Mouse (Mus musculus) intestine, embryonic 15.5 days (tissue): Measurements from ENCODE around the gene Olfr930. TPM values are rescaled to one million over a fixed set of nuclear protein-coding genes. Genes with fewer than 3 reads are reported as not detected.

Experiments
- ATAC-seq: fragments of 200-750 bp; cut with Nextera tagmentation; 2 replicates; pipeline ENCODE4 v1.8.0; 2017; ENCODE audit warnings: moderate TSS enrichment, moderate library complexity
- H3K27ac ChIP-seq: fragments of 300-500 bp; sonication (generic); 2 replicates; pipeline ENCODE4 v1.5.1; 2015; ENCODE audit warnings: mild to moderate bottlenecking, inconsistent platforms
- H3K27me3 ChIP-seq: fragments of 300-500 bp; sonication (generic); replicated peaks from 2 replicates; pipeline ENCODE4 v1.6.1; 2015; ENCODE audit warnings: inconsistent platforms
- H3K36me3 ChIP-seq: fragments of 300-500 bp; sonication (generic); 2 replicates; pipeline ENCODE4 v1.6.1; 2015; ENCODE audit warnings: inconsistent platforms
- H3K4me1 ChIP-seq: fragments of 300-500 bp; sonication (generic); replicated peaks from 2 replicates; pipeline ENCODE4 v1.6.1; 2015; ENCODE audit warnings: inconsistent platforms
- H3K4me2 ChIP-seq: fragments of 300-500 bp; sonication (generic); replicated peaks from 2 replicates; pipeline ENCODE4 v1.6.1; 2015; ENCODE audit warnings: mild to moderate bottlenecking, inconsistent platforms
- H3K4me3 ChIP-seq: fragments of 300-500 bp; sonication (generic); replicated peaks from 2 replicates; pipeline ENCODE4 v1.5.1; 2015; ENCODE audit warnings: inconsistent platforms
- H3K9ac ChIP-seq: fragments of 300-500 bp; sonication (generic); 2 replicates; pipeline ENCODE4 v1.6.1; 2015; ENCODE audit warnings: inconsistent platforms
- H3K9me3 ChIP-seq: fragments of 300-500 bp; sonication (generic); 2 replicates; pipeline ENCODE4 v1.6.1; 2016; ENCODE audit warnings: inconsistent platforms
- WGBS: fragments of 180-500 bp; shearing (Covaris S2); methylation state at CpG from one replicate; pipeline ENCODE4 v1.1.7; 2015; 5-methylcytosine and 5-hydroxymethylcytosine counted together
- polyA plus RNA-seq: library from polyadenylated mRNA; unstranded; fragments of >200 nt; fragmentation: Nextera tagmentation; extraction: Ambion mirVana; gene quantifications from 2 replicates; pipeline ENCODE4 v1.2.1, GENCODE M21; 2015

Olfr930 gene
- not detected in 2 replicates for polyA plus RNA-seq

DNA sequence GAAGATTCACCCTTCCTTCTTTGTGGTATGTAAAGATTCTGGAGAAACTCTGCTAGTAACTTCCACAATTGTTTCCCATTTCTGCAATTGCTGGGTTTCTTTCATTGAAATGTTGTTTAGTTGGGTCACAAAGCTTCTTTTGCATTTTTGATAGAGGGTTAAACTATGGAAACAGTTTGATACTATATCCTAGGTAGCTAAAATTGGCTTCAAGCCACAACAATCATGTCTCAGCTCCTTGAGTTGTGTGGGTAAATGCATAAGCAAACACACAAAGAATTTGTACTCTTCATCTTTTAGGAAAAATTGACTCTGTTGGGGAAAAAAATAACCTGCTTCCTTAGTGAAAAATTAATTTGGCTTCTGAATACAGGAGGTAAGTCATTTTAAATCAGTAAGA lies at the start of gene Olfr930:
Olfr930 (plus strand) TSS at position 301 of the 400 bp plus-strand sequence.
- Histone ChIP-seq H3K27me3 (no peaks in the 10 kb centered on the region), H3K4me2 (no peak within 1 kb of the TSS), H3K27ac (no peak within 1 kb of the TSS), H3K36me3 (no peaks in the 10 kb centered on the region), H3K9me3 (no peaks in the 10 kb centered on the region), H3K4me3 (no peak within 1 kb of the TSS), H3K9ac (no peak within 1 kb of the TSS), H3K4me1 (no peaks in the 10 kb centered on the region)
- ATAC-seq: no peak

DNA sequence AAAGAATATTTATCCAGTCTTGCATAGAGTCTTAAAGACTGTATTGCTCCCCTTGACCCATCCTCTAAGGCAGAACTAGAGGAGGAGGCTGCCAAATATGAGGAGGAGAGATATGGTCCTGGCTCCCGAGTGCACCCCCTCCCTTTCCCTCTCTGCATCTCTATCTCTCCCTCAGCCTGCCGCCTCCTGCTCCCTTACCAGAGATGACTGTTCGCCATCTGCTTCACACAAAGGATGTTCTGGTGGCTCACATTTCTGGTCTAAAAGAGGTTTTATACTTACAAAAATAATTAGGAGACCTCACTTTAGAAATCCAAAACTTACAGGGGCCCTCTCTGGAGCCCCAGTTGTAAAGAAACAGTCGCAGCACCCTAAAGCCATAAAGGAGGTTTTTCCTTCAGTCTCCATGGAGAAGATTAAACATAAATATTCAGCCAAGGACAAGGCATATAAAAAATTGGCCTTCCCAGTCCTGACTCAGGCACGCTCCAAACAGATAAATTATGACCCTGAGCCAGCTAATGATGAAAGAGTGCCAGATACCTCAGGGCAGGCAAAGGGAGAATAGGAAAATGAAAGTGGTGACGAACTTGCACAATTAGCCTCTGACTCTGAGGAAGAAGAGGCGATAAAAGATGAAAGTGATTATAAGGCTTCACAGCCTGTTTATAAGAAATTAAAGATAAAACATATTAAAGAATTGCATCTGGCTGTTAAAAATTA lies 24.0 kb downstream of the Olfr930 start:
- H3K27me3 ChIP-seq: no peaks in the 10 kb centered on the region
- 44% methylated on average over 7 of the region's 7 CpGs for WGBS
- H3K4me3 ChIP-seq: no peak overlapping the region
- no peak overlapping the region for H3K4me2 ChIP-seq
- H3K9ac ChIP-seq: no peak overlapping the region
- ATAC-seq: no peak
- no peaks in the 10 kb centered on the region for H3K4me1 ChIP-seq
- no peaks in the 10 kb centered on the region for H3K9me3 ChIP-seq
- no peak overlapping the region for H3K27ac ChIP-seq
- no peaks in the 10 kb centered on the region for H3K36me3 ChIP-seq

DNA sequence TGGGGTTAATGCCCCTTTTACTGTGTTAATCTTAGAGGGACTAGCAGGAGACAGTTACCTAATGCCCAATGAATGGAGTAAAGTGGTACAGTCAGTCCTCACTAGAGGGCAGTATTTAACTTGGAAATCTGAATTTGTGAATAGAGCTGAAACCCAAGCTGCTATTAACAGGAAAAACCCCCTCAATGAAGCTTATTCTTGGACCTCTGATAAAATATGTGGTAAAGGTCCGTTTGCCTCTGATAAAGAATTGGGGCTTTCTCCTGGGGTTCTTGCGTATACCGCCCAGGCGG lies 24.5 kb downstream of the Olfr930 start:
- ATAC-seq: no peak
- H3K4me2 ChIP-seq: no peak overlapping the region
- H3K9ac ChIP-seq: no peak overlapping the region
- no peak overlapping the region for H3K4me3 ChIP-seq
- H3K27me3 ChIP-seq: no peaks in the 10 kb centered on the region
- no peak overlapping the region for H3K27ac ChIP-seq
- no peaks in the 10 kb centered on the region for H3K9me3 ChIP-seq
- no peaks in the 10 kb centered on the region for H3K4me1 ChIP-seq
- H3K36me3 ChIP-seq: no peaks in the 10 kb centered on the region
- WGBS: 80% methylated on average over 4 of the region's 4 CpGs

DNA sequence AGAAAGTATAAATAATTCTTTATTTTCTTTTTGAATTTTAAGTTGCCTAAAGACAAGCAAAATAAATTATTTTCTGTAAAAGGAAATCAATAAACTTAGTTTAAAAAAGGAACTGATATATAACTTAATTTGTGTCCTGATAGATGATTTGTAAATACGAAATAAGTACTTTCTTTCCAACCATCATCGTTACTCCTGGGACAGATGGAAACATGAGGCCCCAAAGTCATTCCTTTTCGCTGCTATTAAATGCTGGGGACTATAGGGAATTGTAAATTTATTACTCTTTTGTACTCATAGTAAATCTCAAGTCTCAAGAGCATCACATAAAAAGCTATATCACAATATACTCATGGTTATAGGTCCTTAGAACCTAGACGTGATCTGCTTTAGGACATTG lies 42.4 kb downstream of the Olfr930 start, which contains the start of gene Olfr933:
Olfr933 (plus strand) TSS at position 301 of the 400 bp plus-strand sequence.
- ATAC-seq: no peak
- no peak within 1 kb of the TSS for H3K27ac ChIP-seq
- no peaks in the 10 kb centered on the region for H3K4me1 ChIP-seq
- H3K4me3 ChIP-seq: no peak within 1 kb of the TSS
- H3K36me3 ChIP-seq: no peaks in the 10 kb centered on the region
- H3K9me3 ChIP-seq: no peaks in the 10 kb centered on the region
- H3K4me2 ChIP-seq: no peak within 1 kb of the TSS
- WGBS: 76% methylated on average over 4 of the region's 4 CpGs
- no peak within 1 kb of the TSS for H3K9ac ChIP-seq
- H3K27me3 ChIP-seq: no peaks in the 10 kb centered on the region

Other genes with a start within 250 kb of the Olfr930 start
- gene Olfr919, start 226.1 kb upstream of the Olfr930 start, polyA plus RNA-seq: not detected in 2 replicates
- gene Vwa5a, start 211.5 kb upstream of the Olfr930 start, polyA plus RNA-seq: 14.7 and 15.2 TPM in 2 replicates
- gene Olfr920, start 177.5 kb upstream of the Olfr930 start, polyA plus RNA-seq: 0.03 TPM in 1 of 2 replicates, not detected in the other
- gene Olfr921, start 156.7 kb upstream of the Olfr930 start, polyA plus RNA-seq: not detected in 2 replicates
- not detected in 2 replicates for gene Olfr922, start 115.2 kb upstream of the Olfr930 start, polyA plus RNA-seq
- gene Olfr923, start 103.3 kb upstream of the Olfr930 start, polyA plus RNA-seq: not detected in 2 replicates
- gene Olfr924, start 85.4 kb upstream of the Olfr930 start, polyA plus RNA-seq: not detected in 2 replicates
- not detected in 2 replicates for gene Olfr26, start 74.7 kb upstream of the Olfr930 start, polyA plus RNA-seq
- gene Olfr926, start 52.7 kb upstream of the Olfr930 start, polyA plus RNA-seq: not detected in 2 replicates
- gene Olfr933, start 42.5 kb downstream of the Olfr930 start, polyA plus RNA-seq: not detected in 2 replicates
- not detected in 2 replicates for gene Olfr934, start 58.5 kb downstream of the Olfr930 start, polyA plus RNA-seq
- gene Olfr935, start 69.9 kb downstream of the Olfr930 start, polyA plus RNA-seq: not detected in 2 replicates
- not detected in 2 replicates for gene Olfr146, start 93.6 kb downstream of the Olfr930 start, polyA plus RNA-seq
- gene Olfr937, start 135.1 kb downstream of the Olfr930 start, polyA plus RNA-seq: not detected in 2 replicates
- not detected in 2 replicates for gene Olfr938, start 149.1 kb downstream of the Olfr930 start, polyA plus RNA-seq
- not detected in 2 replicates for gene Olfr27, start 198.3 kb downstream of the Olfr930 start, polyA plus RNA-seq
- not detected in 2 replicates for gene Olfr943, start 236.5 kb downstream of the Olfr930 start, polyA plus RNA-seq